ENCODE assay signal across 28 mouse cellular contexts in the genomic region with DNA sequence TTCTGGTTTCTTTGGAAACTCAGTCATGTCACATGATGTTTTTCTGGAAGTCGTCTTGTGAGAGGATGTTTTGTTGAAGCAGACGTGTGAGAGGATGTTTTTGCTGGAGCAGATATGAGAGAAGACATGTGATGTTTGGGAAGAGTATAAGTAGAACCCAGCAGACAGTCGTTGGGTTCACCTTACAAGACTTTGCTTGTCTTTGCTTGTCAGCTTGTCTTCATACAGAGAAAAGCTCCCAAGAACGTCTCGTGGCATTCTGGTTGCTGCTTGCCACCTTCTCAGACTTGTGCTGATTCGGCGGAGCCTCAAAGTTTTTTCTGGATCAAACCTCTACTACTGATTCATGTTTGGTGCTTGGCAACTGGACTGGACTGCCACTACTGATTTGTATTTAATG. TPM values are rescaled to one million over a fixed set of nuclear protein-coding genes. Genes with fewer than 3 reads are reported as not detected.
DNase-seq lines count a peak whose midpoint lies in the region; ATAC-seq lines count a peak whose summit lies in the region.
"Had no signal": no experiment of that assay in that cellular context is flagged by ENCODE, and none has a peak within 500 bp of the region (broad histone marks: within the 10 kb centered on the region; RNA-seq: fewer than 3 reads in every experiment).

No protein-coding gene starts in this region.

- peaks cover 3% of the 10 kb centered on the region for H3K4me1 ChIP-seq in heart, embryonic 12.5 days (replicated peaks)
- H3K4me1 ChIP-seq: intestine, embryonic 15.5 days had no signal

- WGBS in heart, embryonic 12.5 days, result 66% methylated on average over 7 of the region's 7 CpGs

- H3K36me3 ChIP-seq in heart, embryonic 12.5 days, result no peaks in the 10 kb centered on the region
- H3K36me3 ChIP-seq: G1E; heart, embryonic 10.5 days; hindbrain, embryonic 10.5 days; hindbrain, embryonic 13.5 days; intestine, embryonic 15.5 days had no signal

- ATAC-seq in heart, embryonic 12.5 days (ENCODE audit: insufficient number of reproducible peaks, low FRiP score), result no peak
- ATAC-seq: forebrain, embryonic 14.5 days; forebrain, postnatal 0 days; hindbrain, embryonic 16.5 days; intestine, embryonic 15.5 days; Patski had no signal

- intact Hi-C loops in heart, postnatal 10 days (cut with DNase I), result loop anchor here (5.0 kb wide), 1 partner anchor 55 kb away; no protein-coding TSS in a partner anchor

- no peak overlapping the region for H3K9ac ChIP-seq in heart, embryonic 12.5 days
- H3K9ac ChIP-seq: forebrain, postnatal 0 days; hindbrain, embryonic 13.5 days; intestine, embryonic 15.5 days had no signal

- no peaks in the 10 kb centered on the region for H3K9me3 ChIP-seq in heart, embryonic 12.5 days (replicated peaks)
- H3K9me3 ChIP-seq: G1E; heart, embryonic 10.5 days; hindbrain, embryonic 10.5 days; hindbrain, embryonic 13.5 days; intestine, embryonic 15.5 days had no signal

- no peak overlapping the region for H3K4me3 ChIP-seq in heart, embryonic 12.5 days
- H3K4me3 ChIP-seq: gastrocnemius, adult 2 months; heart, embryonic 10.5 days; hindbrain, embryonic 10.5 days; hindbrain, embryonic 13.5 days; intestine, embryonic 15.5 days had no signal

- no peak overlapping the region for H3K27ac ChIP-seq in heart, embryonic 12.5 days (ENCODE audit: poor library complexity, severe bottlenecking)
- H3K27ac ChIP-seq: gastrocnemius, adult 2 months; heart, embryonic 10.5 days; hindbrain, embryonic 10.5 days; hindbrain, embryonic 13.5 days; intestine, embryonic 15.5 days had no signal

- DNase-seq in heart, adult 11 months, result peak; percentile 91
- DNase-seq in heart, adult 8-10 months (ENCODE audit: low spot score), result peak; percentile 43
- DNase-seq in heart, postnatal 10 days, result no peak
- peak; percentile 17 for DNase-seq in brain, adult 2 months (ENCODE audit: low read depth, low spot score)
- no peak for DNase-seq in right cerebral cortex, adult 18-20 months
- DNase-seq: adrenal gland, postnatal 10 days; adrenal gland, postnatal 36 days; cerebellum, adult 11-12 months; cerebellum, adult 8-10 months; cerebellum, postnatal 10 days; cerebellum, postnatal 36 days; embryo, embryonic 11 days; forebrain, postnatal 0 days; gastrocnemius, adult 2 months; gastrocnemius, postnatal 14 days; kidney, adult 11 months; kidney, adult 8-10 months had no signal

- no peaks in the 10 kb centered on the region for H3K27me3 ChIP-seq in heart, embryonic 12.5 days (replicated peaks)
- H3K27me3 ChIP-seq: CH12.LX; hindbrain, embryonic 13.5 days; intestine, embryonic 15.5 days had no signal

- H3K4me2 ChIP-seq in heart, embryonic 12.5 days, result no peak overlapping the region
- H3K4me2 ChIP-seq: hindbrain, embryonic 13.5 days; intestine, embryonic 15.5 days had no signal

RNA-seq across cellular contexts. Expression of gene Gucy1b2, which starts 41.3 kb away (rescaled TPM):
- polyA plus RNA-seq in heart, embryonic 12.5 days (2016; fragmentation: Nextera tagmentation; extraction: Ambion mirVana), result 0.06 TPM in 1 of 2 replicates, not detected in the other
- under 1 TPM in 1 of 4 experiments, not detected in 3; 0.28 TPM for total RNA-seq in heart, adult 8-10 months (2022)
- total RNA-seq in heart, postnatal 10 days (2021), result not detected
- total RNA-seq: CH12.LX; G1E; gastrocnemius, adult 2 months; gastrocnemius, postnatal 14 days had no signal
- polyA plus RNA-seq: embryonic facial prominence, embryonic 11.5 days; G1E; intestine, embryonic 15.5 days had no signal

RNA-seq across cellular contexts. Expression of gene Fam124a, which starts 58.1 kb away (rescaled TPM):
- polyA plus RNA-seq in heart, embryonic 12.5 days (2016; fragmentation: Nextera tagmentation; extraction: Ambion mirVana), result 1.9 and 3.1 TPM in 2 replicates
- total RNA-seq in heart, adult 8-10 months (2022), result 1 to 10 TPM; 3.6 to 5.0 (median 3.7) TPM
- 1 to 10 TPM; 4.5 to 4.6 TPM for total RNA-seq in heart, postnatal 10 days (2021)
- total RNA-seq: CH12.LX had no signal
- polyA plus RNA-seq: G1E had no signal

Comparison
In these comparisons a context has a peak if more than half of its experiments do, and no peak if none do; other contexts are left out.
1. DNase-seq: peak in heart, adult 11 months (single experiment), heart, adult 8-10 months (single experiment) and brain, adult 2 months (single experiment); none in heart, postnatal 10 days (0 of 2) and right cerebral cortex, adult 18-20 months (single experiment).